Mouse (Mus musculus): ENCODE results near the gene Arhgef7.

Gene Arhgef7

GRCm38 (mm10) chr8:11727651-11728481, at the start of gene Arhgef7:
Gene Arhgef7 (plus strand): TSS chr8:11727721.
- peak; percentile 74 for ATAC-seq (ENCODE audit: insufficient number of reproducible peaks, low FRiP score, low TSS enrichment)

- no peak for ATAC-seq (ENCODE audit: insufficient number of reproducible peaks, low FRiP score, low TSS enrichment)
Observed at GRCm38 (mm10) chr8:11684558-11684957, 43.0 kb upstream of the Arhgef7 start.

- no peak for ATAC-seq (ENCODE audit: insufficient number of reproducible peaks, low FRiP score, low TSS enrichment)
Observed at GRCm38 (mm10) chr8:11687251-11687650, 40.3 kb upstream of the Arhgef7 start.

- ATAC-seq (ENCODE audit: insufficient number of reproducible peaks, low FRiP score, low TSS enrichment), result no peak
Observed at GRCm38 (mm10) chr8:11689945-11690344, 37.6 kb upstream of the Arhgef7 start.

GRCm38 (mm10) chr8:11691284-11691683, 36.2 kb upstream of the Arhgef7 start:
- ATAC-seq (ENCODE audit: insufficient number of reproducible peaks, low FRiP score, low TSS enrichment), result no peak

GRCm38 (mm10) chr8:11691761-11692160, 35.8 kb upstream of the Arhgef7 start:
- ATAC-seq (ENCODE audit: insufficient number of reproducible peaks, low FRiP score, low TSS enrichment), result no peak

- ATAC-seq (ENCODE audit: insufficient number of reproducible peaks, low FRiP score, low TSS enrichment), result no peak
Observed at GRCm38 (mm10) chr8:11692455-11692854, 35.1 kb upstream of the Arhgef7 start.

- ATAC-seq (ENCODE audit: insufficient number of reproducible peaks, low FRiP score, low TSS enrichment), result no peak
Observed at GRCm38 (mm10) chr8:11693972-11694371, 33.5 kb upstream of the Arhgef7 start.

- ATAC-seq (ENCODE audit: insufficient number of reproducible peaks, low FRiP score, low TSS enrichment), result no peak
Observed at GRCm38 (mm10) chr8:11696176-11696575, 31.3 kb upstream of the Arhgef7 start.

- no peak for ATAC-seq (ENCODE audit: insufficient number of reproducible peaks, low FRiP score, low TSS enrichment)
Observed at GRCm38 (mm10) chr8:11697467-11697866, 30.1 kb upstream of the Arhgef7 start.

GRCm38 (mm10) chr8:11699442-11700001, 28.0 kb upstream of the Arhgef7 start:
- no peak for ATAC-seq (ENCODE audit: insufficient number of reproducible peaks, low FRiP score, low TSS enrichment)

GRCm38 (mm10) chr8:11700060-11701032, 27.2 kb upstream of the Arhgef7 start:
- peak; percentile 74 for ATAC-seq (ENCODE audit: insufficient number of reproducible peaks, low FRiP score, low TSS enrichment)

GRCm38 (mm10) chr8:11701033-11701362, 26.5 kb upstream of the Arhgef7 start, which contains the start of gene 1700016D06Rik:
Gene 1700016D06Rik (minus strand): TSS chr8:11701063.
- ATAC-seq (ENCODE audit: insufficient number of reproducible peaks, low FRiP score, low TSS enrichment), result no peak

- ATAC-seq (ENCODE audit: insufficient number of reproducible peaks, low FRiP score, low TSS enrichment), result no peak
Observed at GRCm38 (mm10) chr8:11701428-11701827, 26.1 kb upstream of the Arhgef7 start.

GRCm38 (mm10) chr8:11703789-11704188, 23.7 kb upstream of the Arhgef7 start:
- ATAC-seq (ENCODE audit: insufficient number of reproducible peaks, low FRiP score, low TSS enrichment), result no peak

GRCm38 (mm10) chr8:11704716-11705420, 22.7 kb upstream of the Arhgef7 start:
- ATAC-seq (ENCODE audit: insufficient number of reproducible peaks, low FRiP score, low TSS enrichment), result no peak

- no peak for ATAC-seq (ENCODE audit: insufficient number of reproducible peaks, low FRiP score, low TSS enrichment)
Observed at GRCm38 (mm10) chr8:11705818-11706217, 21.7 kb upstream of the Arhgef7 start.

- ATAC-seq (ENCODE audit: insufficient number of reproducible peaks, low FRiP score, low TSS enrichment), result no peak
Observed at GRCm38 (mm10) chr8:11707701-11708100, 19.8 kb upstream of the Arhgef7 start.

GRCm38 (mm10) chr8:11708815-11709214, 18.7 kb upstream of the Arhgef7 start:
- ATAC-seq (ENCODE audit: insufficient number of reproducible peaks, low FRiP score, low TSS enrichment), result no peak

GRCm38 (mm10) chr8:11709542-11709941, 18.0 kb upstream of the Arhgef7 start:
- no peak for ATAC-seq (ENCODE audit: insufficient number of reproducible peaks, low FRiP score, low TSS enrichment)
